Mouse (Mus musculus) myocyte (in vitro differentiated cells): ENCODE measurements at regions not wholly inside any gene's neighbourhood (a gene's known extent, or its start where the extent isn't known, plus 50 kb on each side); places are given as distances from the start of the nearest gene placed in this dataset.

ENCODE experiments used
- H3K27me3 ChIP-seq: one replicate; pipeline ENCODE4 v1.6.1; 2011; ENCODE audit not compliant: control insufficient read depth, insufficient read depth, insufficient read length
- H3K36me3 ChIP-seq: one replicate; pipeline ENCODE4 v1.6.1; 2011; ENCODE audit not compliant: control insufficient read depth, insufficient read depth
- H3K4me2 ChIP-seq: one replicate; pipeline ENCODE4 v1.6.1; 2011; ENCODE audit warnings: low read depth, control low read depth
- H3K4me3 ChIP-seq: one replicate; pipeline ENCODE4 v1.5.1; 2011; ENCODE audit warnings: mild to moderate bottlenecking, control low read depth, moderate library complexity
- H3K79me2 ChIP-seq: one replicate; pipeline ENCODE4 v1.6.1; 2011; ENCODE audit not compliant: control insufficient read depth, insufficient read depth
- H3ac ChIP-seq: one replicate; pipeline ENCODE4 v1.6.1; 2011; ENCODE audit not compliant: control insufficient read depth, insufficient read length
- CEBPB ChIP-seq: IDR thresholded peaks from 2 replicates; pipeline ENCODE4 v1.6.1; 2011; ENCODE audit warnings: mild to moderate bottlenecking, moderate library complexity; ENCODE audit not compliant: poor library complexity, insufficient read depth, severe bottlenecking
- E2F4 ChIP-seq: IDR thresholded peaks from one replicate; pipeline ENCODE4 v1.6.1; 2011; ENCODE audit warnings: mild to moderate bottlenecking, control low read depth, moderate library complexity; ENCODE audit not compliant: insufficient read depth
- MAX ChIP-seq: IDR thresholded peaks from one replicate; pipeline ENCODE4 v1.6.1; 2011; ENCODE audit warnings: low read depth, mild to moderate bottlenecking, control low read depth
- MYOD1 ChIP-seq, 3 experiments: IDR thresholded peaks; one replicate each; pipeline ENCODE4 v1.6.1; 2011; ENCODE audit warnings: control low read depth in 2 of 3, low read depth in 2 of 3, mild to moderate bottlenecking in 2 of 3, moderate library complexity in 1 of 3; ENCODE audit not compliant: insufficient read length in 2 of 3, control insufficient read depth in 1 of 3
- MYOG ChIP-seq, 3 experiments: IDR thresholded peaks; one replicate each; pipeline ENCODE4 v1.6.1; 2011; ENCODE audit warnings: control low read depth in 2 of 3, low read depth in 2 of 3, mild to moderate bottlenecking in 2 of 3; ENCODE audit not compliant: insufficient read length in 2 of 3, control insufficient read depth in 1 of 3, insufficient read depth in 1 of 3
- POLR2A ChIP-seq: IDR thresholded peaks from one replicate; pipeline ENCODE4 v1.6.1; 2011; ENCODE audit warnings: low read depth, mild to moderate bottlenecking, control low read depth, moderate library complexity; ENCODE audit not compliant: insufficient read length
- POLR2AphosphoS2 ChIP-seq: IDR thresholded peaks from one replicate; pipeline ENCODE4 v1.6.1; 2011; ENCODE audit warnings: low read depth, control low read depth; ENCODE audit not compliant: insufficient read length
- REST ChIP-seq: IDR thresholded peaks from one replicate; pipeline ENCODE4 v1.6.1; 2011; ENCODE audit warnings: mild to moderate bottlenecking, control low read depth, moderate library complexity; ENCODE audit not compliant: insufficient read depth, insufficient read length
- SRF ChIP-seq: IDR thresholded peaks from one replicate; pipeline ENCODE4 v1.6.1; 2011; ENCODE audit warnings: low read depth; ENCODE audit not compliant: control insufficient read depth, insufficient read length
- TCF12 ChIP-seq: IDR thresholded peaks from one replicate; pipeline ENCODE4 v1.6.1; 2011; ENCODE audit warnings: mild to moderate bottlenecking, control low read depth; ENCODE audit not compliant: poor library complexity, insufficient read depth, severe bottlenecking
- TCF3 ChIP-seq: IDR thresholded peaks from one replicate; pipeline ENCODE4 v1.6.1; 2011; ENCODE audit warnings: low read depth, control low read depth; ENCODE audit not compliant: insufficient read length
- USF1 ChIP-seq: IDR thresholded peaks from one replicate; pipeline ENCODE4 v1.6.1; 2011; ENCODE audit warnings: low read depth, mild to moderate bottlenecking, control low read depth, moderate library complexity

GRCm38 (mm10) chr17:82134843-82135242 lies 396.7 kb upstream of the Slc8a1 start:
- Histone ChIP-seq H3ac (no peak overlapping the region), H3K4me3 (no peak overlapping the region), H3K27me3 (no peaks in the 10 kb centered on the region), H3K79me2 (no peaks in the 10 kb centered on the region), H3K4me2 (no peak overlapping the region), H3K36me3 (no peaks in the 10 kb centered on the region)
- TF ChIP-seq MAX: no peak
- TF ChIP-seq TCF12: no peak
- TF ChIP-seq MYOG (IDR thresholded peaks at IDR 0.05; ENCODE audit: control insufficient read depth in 1 of 3, insufficient read depth in 1 of 3, insufficient read length in 2 of 3, low read depth in 2 of 3): no peak
- TF ChIP-seq POLR2AphosphoS2: no peak

- no peak for TF ChIP-seq MYOG (IDR thresholded peaks at IDR 0.05; ENCODE audit: control insufficient read depth in 1 of 3, insufficient read depth in 1 of 3, insufficient read length in 2 of 3, low read depth in 2 of 3)
- no peak for TF ChIP-seq CEBPB
- TF ChIP-seq TCF12: no peak
- no peak for TF ChIP-seq POLR2AphosphoS2
- TF ChIP-seq TCF3: no peak
- H3ac ChIP-seq: no peak overlapping the region
- no peaks in the 10 kb centered on the region for H3K27me3 ChIP-seq
- no peaks in the 10 kb centered on the region for H3K36me3 ChIP-seq
- no peak overlapping the region for H3K4me2 ChIP-seq
- no peak overlapping the region for H3K4me3 ChIP-seq
- H3K79me2 ChIP-seq: no peaks in the 10 kb centered on the region
Observed at GRCm38 (mm10) chr17:82132941-82133340, 394.8 kb upstream of the Slc8a1 start.

DNA sequence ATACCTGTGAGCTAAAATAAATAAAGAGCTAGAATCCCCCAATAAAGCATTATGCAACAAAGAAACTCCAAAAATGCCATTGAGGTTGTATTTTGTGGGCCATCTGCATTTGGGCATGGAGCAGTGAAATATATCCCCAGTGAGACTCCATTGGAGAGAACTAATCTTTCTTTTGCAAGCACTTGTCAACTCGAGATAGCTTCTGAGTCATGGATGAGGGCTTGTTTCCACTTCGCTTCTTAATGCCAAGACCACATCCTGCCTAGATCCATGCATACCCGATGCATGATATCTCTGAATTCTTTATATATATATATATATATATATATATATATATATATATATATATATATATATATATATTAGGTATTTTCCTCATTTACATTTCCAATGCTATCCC lies 349.0 kb upstream of the Slc8a1 start:
- Histone ChIP-seq H3K27me3 (no peaks in the 10 kb centered on the region), H3K4me3 (no peak overlapping the region), H3ac (no peak overlapping the region), H3K36me3 (no peaks in the 10 kb centered on the region), H3K79me2 (no peaks in the 10 kb centered on the region), H3K4me2 (no peak overlapping the region)
- TF ChIP-seq TCF12: no peak
- no peak for TF ChIP-seq TCF3
- no peak for TF ChIP-seq REST
- no peak for TF ChIP-seq MAX
- no peak for TF ChIP-seq POLR2AphosphoS2
- no peak for TF ChIP-seq CEBPB
- no peak for TF ChIP-seq SRF
- no peak for TF ChIP-seq MYOD1 (IDR thresholded peaks at IDR 0.05; ENCODE audit: control insufficient read depth in 1 of 3, insufficient read length in 2 of 3, low read depth in 2 of 3)
- no peak for TF ChIP-seq POLR2A
- no peak for TF ChIP-seq USF1
- no peak for TF ChIP-seq MYOG (IDR thresholded peaks at IDR 0.05; ENCODE audit: control insufficient read depth in 1 of 3, insufficient read depth in 1 of 3, insufficient read length in 2 of 3, low read depth in 2 of 3)
- TF ChIP-seq E2F4: no peak

GRCm38 (mm10) chr17:82080301-82080700 lies 342.1 kb upstream of the Slc8a1 start:
- TF ChIP-seq MYOD1 (IDR thresholded peaks at IDR 0.05; ENCODE audit: control insufficient read depth in 1 of 3, insufficient read length in 2 of 3, low read depth in 2 of 3) (no peak), E2F4 (no peak), POLR2AphosphoS2 (no peak), SRF (no peak), USF1 (no peak), MAX (no peak), POLR2A (no peak), REST (no peak)
- Histone ChIP-seq H3K36me3 (no peaks in the 10 kb centered on the region), H3K4me3 (no peak overlapping the region), H3K4me2 (no peak overlapping the region), H3ac (no peak overlapping the region), H3K79me2 (no peaks in the 10 kb centered on the region), H3K27me3 (no peaks in the 10 kb centered on the region)
